Mouse (Mus musculus) C2C12 (cell line): Measurements from ENCODE around the gene Fbrsl1.

Experiments
- CEBPB ChIP-seq: IDR thresholded peaks from one replicate; pipeline ENCODE4 v1.6.1; 2011; ENCODE audit warnings: low read depth, mild to moderate bottlenecking, control low read depth, moderate library complexity
- CTCF ChIP-seq: IDR thresholded peaks from one replicate; pipeline ENCODE4 v1.5.1; 2011; ENCODE audit not compliant: control insufficient read depth, insufficient read depth, insufficient read length
- MAX ChIP-seq: IDR thresholded peaks from one replicate; pipeline ENCODE4 v1.6.1; 2011; ENCODE audit warnings: mild to moderate bottlenecking, control low read depth
- MYOD1 ChIP-seq: IDR thresholded peaks from one replicate; pipeline ENCODE4 v1.6.1; 2011; ENCODE audit warnings: low read depth; ENCODE audit not compliant: control insufficient read depth, insufficient read length
- MYOG ChIP-seq: IDR thresholded peaks from one replicate; pipeline ENCODE4 v1.6.1; 2011; ENCODE audit not compliant: control insufficient read depth, insufficient read length; ENCODE audit errors: extremely low read depth

GRCm38 (mm10) chr5:110344524-110344923 is 103.8 kb downstream of the Fbrsl1 start, which contains the start of gene Lrcol1:
- TF ChIP-seq CTCF (no peak), MYOG (no peak), MAX (no peak), MYOD1 (no peak), CEBPB (no peak)
